Mouse (Mus musculus) MEL (cell line): ENCODE measurements around the gene Tkfc.

Experiments used
- CHD2 ChIP-seq: IDR thresholded peaks from 2 replicates; pipeline ENCODE4 v1.6.1; 2011; ENCODE audit warnings: low read length, improper control_type of control experiment
- EP300 ChIP-seq, 2 experiments: IDR thresholded peaks; 2 replicates each; pipeline ENCODE4 v1.6.1; 2011; ENCODE audit warnings: improper control_type of control experiment in 2 of 2, low read length in 2 of 2, low read depth in 1 of 2, mild to moderate bottlenecking in 1 of 2
- GATA1 ChIP-seq: IDR thresholded peaks from 2 replicates; pipeline ENCODE4 v1.6.1; 2011; ENCODE audit warnings: low read depth, low read length, improper control_type of control experiment
- MAX ChIP-seq: IDR thresholded peaks from 2 replicates; pipeline ENCODE4 v1.6.1; 2011; ENCODE audit warnings: low read length, improper control_type of control experiment
- MXI1 ChIP-seq: IDR thresholded peaks from 2 replicates; pipeline ENCODE4 v1.6.1; 2011; ENCODE audit warnings: mild to moderate bottlenecking, low read depth, low read length, improper control_type of control experiment
- POLR2A ChIP-seq, 2 experiments: IDR thresholded peaks; 2 replicates each; pipeline ENCODE4 v1.6.1; 2011 to 2012; ENCODE audit warnings: low read length in 2 of 2, mild to moderate bottlenecking in 2 of 2, control low read depth in 1 of 2, improper control_type of control experiment in 1 of 2, low read depth in 1 of 2, moderate library complexity in 1 of 2; ENCODE audit not compliant: control insufficient read depth in 1 of 2, insufficient read depth in 1 of 2, poor library complexity in 1 of 2
- TAL1 ChIP-seq: IDR thresholded peaks from 2 replicates; pipeline ENCODE4 v1.6.1; 2012; ENCODE audit warnings: mild to moderate bottlenecking, inconsistent platforms, low read length, moderate library complexity, mixed read lengths
- UBTF ChIP-seq: IDR thresholded peaks from 2 replicates; pipeline ENCODE4 v1.6.1; 2012; ENCODE audit warnings: low read depth, mild to moderate bottlenecking, inconsistent platforms, low read length, improper control_type of control experiment, moderate library complexity, borderline replicate concordance; ENCODE audit not compliant: insufficient read depth

DNA sequence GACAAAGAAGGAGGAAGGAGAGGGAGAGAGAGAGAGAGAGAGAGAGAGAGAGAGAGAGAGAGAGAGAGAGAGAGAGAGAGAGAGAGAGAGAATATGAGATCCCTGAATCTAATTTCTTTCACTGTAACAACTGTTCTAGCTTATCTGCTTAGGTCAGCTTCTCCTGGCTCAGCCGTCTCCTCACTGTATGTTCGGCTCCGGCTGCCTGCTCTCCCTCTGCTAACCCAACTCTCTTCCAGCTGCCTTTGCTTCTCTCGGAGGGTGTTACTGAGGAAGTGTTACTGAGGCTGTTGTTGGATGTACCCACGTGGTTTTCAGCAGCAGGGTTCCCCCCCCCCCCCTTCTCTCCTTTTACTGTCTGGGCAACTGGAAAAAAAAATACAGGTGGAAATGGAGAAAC lies 34.6 kb upstream of the Tkfc start:
- TF ChIP-seq POLR2A (IDR thresholded peaks at IDR 0.05; ENCODE audit: control insufficient read depth in 1 of 2, insufficient read depth in 1 of 2, low read depth in 1 of 2, low read length in 2 of 2, poor library complexity in 1 of 2) (no peak), EP300 (IDR thresholded peaks at IDR 0.05; ENCODE audit: low read depth in 1 of 2, low read length in 2 of 2) (peak; percentile 29 to 31; a peak in 2 of 4 replicates), UBTF (no peak), CHD2 (no peak), GATA1 (no peak), MXI1 (peak; percentile 91), MAX (peak; percentile 72), TAL1 (peak; percentile 41; the same call in 1 of the 2 replicates)
